Mouse (Mus musculus): Measurements from ENCODE around the gene Rtn4r. TPM values are rescaled to one million over a fixed set of nuclear protein-coding genes. Genes with fewer than 3 reads are reported as not detected.

Gene Rtn4r
- polyA plus RNA-seq, 1 experiment, result not detected

- TF ChIP-seq CTCF (IDR thresholded peaks at IDR 0.05; ENCODE audit: low read depth, low read length), result no peak
- TF ChIP-seq POLR2A (IDR thresholded peaks at IDR 0.05; ENCODE audit: borderline replicate concordance, low read depth, low read length), result no peak
- Histone ChIP-seq H3K27ac (ENCODE audit: insufficient read depth, low read depth, low read length) (no peak overlapping the region), H3K4me1 (ENCODE audit: control insufficient read depth, insufficient read depth, low read length) (peaks cover 6% of the 10 kb centered on the region), H3K4me3 (ENCODE audit: insufficient read depth, low read length) (no peak overlapping the region)
These were observed 4.0 kb downstream of the Rtn4r start for GRCm38 (mm10) chr16:18131245-18131939.

GRCm38 (mm10) chr16:18132026-18132425, 4.6 kb downstream of the Rtn4r start:
- TF ChIP-seq CTCF (IDR thresholded peaks at IDR 0.05; ENCODE audit: low read depth, low read length) (no peak), POLR2A (IDR thresholded peaks at IDR 0.05; ENCODE audit: borderline replicate concordance, low read depth, low read length) (no peak)
- peaks cover 6% of the 10 kb centered on the region for H3K4me1 ChIP-seq (ENCODE audit: control insufficient read depth, insufficient read depth, low read length)
- no peak overlapping the region for H3K4me3 ChIP-seq (ENCODE audit: insufficient read depth, low read length)
- H3K27ac ChIP-seq (ENCODE audit: insufficient read depth, low read depth, low read length), result no peak overlapping the region

- H3K4me3 ChIP-seq (ENCODE audit: insufficient read depth, low read length), result no peak overlapping the region
- TF ChIP-seq CTCF (IDR thresholded peaks at IDR 0.05; ENCODE audit: low read depth, low read length) (no peak), POLR2A (IDR thresholded peaks at IDR 0.05; ENCODE audit: borderline replicate concordance, low read depth, low read length) (no peak)
- no peak overlapping the region for H3K27ac ChIP-seq (ENCODE audit: insufficient read depth, low read depth, low read length)
- H3K4me1 ChIP-seq (ENCODE audit: control insufficient read depth, insufficient read depth, low read length), result peaks cover 6% of the 10 kb centered on the region
These were observed 5.1 kb downstream of the Rtn4r start for GRCm38 (mm10) chr16:18132575-18132974.

DNA sequence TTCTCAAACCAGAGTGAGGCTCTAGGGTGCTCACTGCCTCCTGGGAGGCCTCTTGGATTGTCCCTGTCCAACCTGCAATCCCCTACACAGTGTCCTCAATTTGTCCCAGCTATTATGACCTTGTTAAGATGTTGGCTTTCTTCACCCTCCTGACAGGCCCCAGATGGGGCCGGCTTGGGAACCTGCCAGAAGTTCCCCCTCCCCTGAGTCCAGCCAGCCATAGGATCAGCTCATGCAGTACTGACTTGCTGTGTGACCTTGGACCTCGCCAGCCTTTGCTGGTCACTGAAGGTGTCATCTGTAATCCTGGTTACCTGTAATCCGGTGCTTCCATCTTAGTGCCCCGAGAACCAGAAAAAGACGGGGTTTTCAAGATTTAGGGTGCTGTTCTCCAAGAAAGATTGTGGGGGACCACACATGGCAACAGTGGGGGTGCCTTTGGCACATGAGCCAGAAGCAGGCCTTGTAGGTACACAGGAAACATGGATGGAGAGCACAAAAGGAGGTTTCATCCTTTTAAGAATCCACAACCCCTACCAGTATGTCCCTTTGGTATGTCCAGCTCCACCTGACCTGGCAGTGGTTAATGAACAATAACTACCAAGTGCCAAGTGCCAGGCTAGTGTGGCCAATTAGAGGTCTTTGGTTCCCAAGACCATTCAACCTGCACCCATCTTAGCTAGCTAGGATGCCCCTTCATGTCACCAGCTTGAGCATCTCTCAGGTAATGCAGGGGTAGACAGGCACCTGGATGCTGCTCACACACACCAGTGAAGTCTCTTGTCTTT, 5.9 kb downstream of the Rtn4r start:
- no peak overlapping the region for H3K27ac ChIP-seq (ENCODE audit: insufficient read depth, low read depth, low read length)
- H3K4me1 ChIP-seq (ENCODE audit: control insufficient read depth, insufficient read depth, low read length), result peaks cover 6% of the 10 kb centered on the region
- no peak overlapping the region for H3K4me3 ChIP-seq (ENCODE audit: insufficient read depth, low read length)
- no peak for TF ChIP-seq POLR2A (IDR thresholded peaks at IDR 0.05; ENCODE audit: borderline replicate concordance, low read depth, low read length)
- TF ChIP-seq CTCF (IDR thresholded peaks at IDR 0.05; ENCODE audit: low read depth, low read length), result no peak

GRCm38 (mm10) chr16:18135196-18135595, 7.8 kb downstream of the Rtn4r start:
- Histone ChIP-seq H3K27ac (ENCODE audit: insufficient read depth, low read depth, low read length) (no peak overlapping the region), H3K4me1 (ENCODE audit: control insufficient read depth, insufficient read depth, low read length) (peaks cover 3% of the 10 kb centered on the region; the same call in 1 of the 2 replicates), H3K4me3 (ENCODE audit: insufficient read depth, low read length) (no peak overlapping the region)
- TF ChIP-seq POLR2A (IDR thresholded peaks at IDR 0.05; ENCODE audit: borderline replicate concordance, low read depth, low read length), result no peak
- TF ChIP-seq CTCF (IDR thresholded peaks at IDR 0.05; ENCODE audit: low read depth, low read length), result no peak

DNA sequence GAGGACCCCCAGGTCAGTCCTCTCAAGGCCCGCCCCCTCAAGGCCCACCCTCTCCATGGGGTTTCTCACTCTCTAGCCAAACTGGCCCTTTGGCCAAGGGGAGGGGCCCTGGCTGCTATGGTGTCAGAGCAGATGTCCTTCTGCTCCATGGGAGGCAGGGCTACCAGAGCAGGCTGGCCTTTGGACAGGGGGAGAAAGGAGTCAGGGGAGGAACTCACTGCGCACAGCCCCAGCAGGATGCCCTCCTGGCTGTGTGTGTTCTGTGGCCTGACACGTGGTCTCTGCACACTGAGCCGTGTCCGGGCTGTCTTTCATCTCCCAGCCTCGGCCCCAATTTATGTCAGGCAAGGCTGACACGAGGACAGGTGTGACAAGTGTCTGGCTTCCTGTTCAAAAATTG, 8.6 kb downstream of the Rtn4r start:
- TF ChIP-seq POLR2A (IDR thresholded peaks at IDR 0.05; ENCODE audit: borderline replicate concordance, low read depth, low read length) (no peak), CTCF (IDR thresholded peaks at IDR 0.05; ENCODE audit: low read depth, low read length) (no peak)
- Histone ChIP-seq H3K27ac (ENCODE audit: insufficient read depth, low read depth, low read length) (no peak overlapping the region), H3K4me3 (ENCODE audit: insufficient read depth, low read length) (no peak overlapping the region), H3K4me1 (ENCODE audit: control insufficient read depth, insufficient read depth, low read length) (no peaks in the 10 kb centered on the region)

GRCm38 (mm10) chr16:18144201-18144600, 16.8 kb downstream of the Rtn4r start:
- TF ChIP-seq POLR2A (IDR thresholded peaks at IDR 0.05; ENCODE audit: borderline replicate concordance, low read depth, low read length) (no peak), CTCF (IDR thresholded peaks at IDR 0.05; ENCODE audit: low read depth, low read length) (no peak)
- Histone ChIP-seq H3K27ac (ENCODE audit: insufficient read depth, low read depth, low read length) (no peak overlapping the region), H3K4me3 (ENCODE audit: insufficient read depth, low read length) (no peak overlapping the region), H3K4me1 (ENCODE audit: control insufficient read depth, insufficient read depth, low read length) (0 out of 2 replicates have a peak, but pooled peaks cover 3% of the 10 kb centered on the region)

- Histone ChIP-seq H3K4me3 (ENCODE audit: insufficient read depth, low read length) (no peak overlapping the region), H3K4me1 (ENCODE audit: control insufficient read depth, insufficient read depth, low read length) (0 out of 2 replicates have a peak, but pooled peaks cover 3% of the 10 kb centered on the region), H3K27ac (ENCODE audit: insufficient read depth, low read depth, low read length) (no peak overlapping the region)
- no peak for TF ChIP-seq CTCF (IDR thresholded peaks at IDR 0.05; ENCODE audit: low read depth, low read length)
- no peak for TF ChIP-seq POLR2A (IDR thresholded peaks at IDR 0.05; ENCODE audit: borderline replicate concordance, low read depth, low read length)
These were observed 18.0 kb downstream of the Rtn4r start for GRCm38 (mm10) chr16:18145341-18145867.

GRCm38 (mm10) chr16:18148208-18148876, 20.9 kb downstream of the Rtn4r start:
- no peak for TF ChIP-seq POLR2A (IDR thresholded peaks at IDR 0.05; ENCODE audit: borderline replicate concordance, low read depth, low read length)
- no peak for TF ChIP-seq CTCF (IDR thresholded peaks at IDR 0.05; ENCODE audit: low read depth, low read length)
- Histone ChIP-seq H3K4me3 (ENCODE audit: insufficient read depth, low read length) (no peak overlapping the region), H3K4me1 (ENCODE audit: control insufficient read depth, insufficient read depth, low read length) (no peaks in the 10 kb centered on the region), H3K27ac (ENCODE audit: insufficient read depth, low read depth, low read length) (no peak overlapping the region)
